Mouse (Mus musculus) thymus, adult 2 months (tissue): ENCODE results near the gene A930009A15Rik.

Experiments
- CTCF ChIP-seq: fragments of 200-500 bp; IDR thresholded peaks from 2 replicates; pipeline ENCODE4 v1.5.1; 2012; ENCODE audit warnings: mild to moderate bottlenecking, control low read depth, low read length, moderate library complexity, borderline replicate concordance; ENCODE audit not compliant: control insufficient read depth, poor library complexity, insufficient read depth; ENCODE audit errors: extremely low read depth
- POLR2A ChIP-seq: fragments of 200-500 bp; IDR thresholded peaks from 2 replicates; pipeline ENCODE4 v1.6.1; 2012; ENCODE audit warnings: mild to moderate bottlenecking, low read length, control low read depth, moderate library complexity; ENCODE audit not compliant: control insufficient read depth, poor library complexity, insufficient read depth; ENCODE audit errors: extremely low read depth

GRCm38 (mm10) chr10:115550253-115550652, 19.5 kb upstream of the A930009A15Rik start:
- no peak for TF ChIP-seq POLR2A
- no peak for TF ChIP-seq CTCF
